Mouse (Mus musculus) MN1 (cell line): ENCODE measurements at regions not wholly inside any gene's neighbourhood (a gene's known extent, or its start where the extent isn't known, plus 50 kb on each side); places are given as distances from the start of the nearest gene placed in this dataset.

Experiments used
- DNase-seq: peaks from one replicate; pipeline ENCODE4 v3.0.0-alpha.2; 2016; ENCODE audit warnings: low spot score

- DNase-seq = peak; percentile 11
Measured at GRCm38 (mm10) chr6:81323690-81324089, 599.8 kb upstream of the Gcfc2 start.

DNA sequence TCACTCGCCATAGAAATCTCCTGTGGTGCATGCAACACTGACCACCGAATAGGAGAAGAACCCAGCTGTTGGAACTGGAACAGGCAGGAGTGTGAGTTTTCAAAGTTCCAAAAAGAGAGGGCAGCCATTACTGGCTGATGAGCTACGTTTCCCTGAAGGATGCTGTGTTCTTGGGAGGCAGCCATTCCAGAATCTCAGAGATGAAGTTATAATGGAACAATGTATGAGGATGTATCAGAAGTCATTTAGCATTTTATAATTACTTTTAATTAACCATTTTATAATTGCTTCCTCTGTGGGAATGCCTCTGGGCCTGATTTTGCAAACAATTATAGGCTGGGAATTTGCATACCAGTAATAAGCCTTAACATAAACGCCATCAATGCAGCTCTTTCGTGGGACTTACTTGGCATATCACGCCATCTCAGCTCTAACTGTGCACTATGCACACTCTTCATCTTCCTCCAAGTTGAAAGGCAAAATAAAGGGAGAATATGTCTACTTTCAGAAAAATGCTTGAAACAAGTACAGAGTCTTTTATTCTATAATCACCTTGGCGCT, 559.4 kb upstream of the Gcfc2 start:
- DNase-seq = no peak

GRCm38 (mm10) chr6:81388484-81388883, 535.0 kb upstream of the Gcfc2 start:
- DNase-seq = no peak

DNA sequence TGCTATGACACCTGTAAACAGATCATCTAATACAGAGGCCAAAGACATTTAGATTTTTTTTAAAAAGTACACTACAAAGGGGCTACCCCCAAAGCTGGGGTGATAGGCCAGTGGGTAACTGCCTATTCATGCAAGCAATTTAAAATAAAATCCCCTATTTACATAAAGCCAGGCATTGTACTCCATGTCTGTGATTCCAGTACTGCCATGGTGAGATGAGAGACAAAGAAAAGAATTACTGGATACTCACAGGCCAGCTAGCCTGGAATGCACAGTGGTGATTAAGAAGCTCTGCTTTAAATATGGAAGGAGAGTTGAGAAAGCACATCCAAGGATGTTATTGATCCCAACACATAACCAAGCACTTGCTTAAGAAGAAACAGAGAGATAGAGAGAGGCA, 520.3 kb upstream of the Gcfc2 start:
- no peak for DNase-seq

GRCm38 (mm10) chr6:81413611-81414010, 509.9 kb upstream of the Gcfc2 start:
- DNase-seq = no peak

DNA sequence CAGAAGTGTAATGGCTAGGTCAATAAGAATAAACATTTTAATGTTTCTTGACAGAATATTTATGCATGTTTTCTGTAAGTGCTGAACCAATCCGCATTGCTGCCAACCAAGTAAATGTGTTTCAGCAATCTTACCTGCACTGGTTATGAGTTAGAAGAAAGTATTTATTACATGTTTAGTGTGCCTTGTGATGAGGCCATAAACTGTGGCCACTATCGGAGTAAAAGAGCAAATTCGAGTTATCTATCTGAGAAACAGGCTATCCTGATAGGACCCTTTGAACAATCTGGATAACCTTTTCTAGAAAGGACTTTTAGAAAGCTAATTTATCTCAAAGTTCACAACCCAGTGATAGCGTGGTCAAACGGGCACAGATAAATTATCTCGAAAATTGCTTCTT, 488.7 kb upstream of the Gcfc2 start:
- DNase-seq = no peak

GRCm38 (mm10) chr6:81438951-81439722, 484.3 kb upstream of the Gcfc2 start:
- no peak for DNase-seq

DNA sequence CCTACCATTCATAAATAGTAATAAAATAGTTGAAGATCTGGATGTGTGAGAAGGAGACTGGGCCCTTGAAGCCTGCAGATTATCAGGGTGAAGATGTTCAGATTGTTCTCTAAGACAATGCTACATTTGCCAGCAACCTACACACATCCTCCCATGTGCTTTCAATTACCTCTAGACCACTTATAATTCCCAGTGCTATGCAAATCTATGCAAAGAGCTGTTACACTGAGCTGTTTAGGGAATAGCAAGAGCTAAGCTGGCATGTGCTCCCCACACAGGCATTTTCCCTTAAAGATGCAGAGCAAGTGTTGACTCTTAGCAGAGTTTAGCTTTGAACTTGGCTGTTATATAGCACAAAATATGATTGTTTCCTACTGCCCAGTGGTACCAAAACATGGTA, 482.1 kb upstream of the Gcfc2 start:
- DNase-seq = no peak

DNA sequence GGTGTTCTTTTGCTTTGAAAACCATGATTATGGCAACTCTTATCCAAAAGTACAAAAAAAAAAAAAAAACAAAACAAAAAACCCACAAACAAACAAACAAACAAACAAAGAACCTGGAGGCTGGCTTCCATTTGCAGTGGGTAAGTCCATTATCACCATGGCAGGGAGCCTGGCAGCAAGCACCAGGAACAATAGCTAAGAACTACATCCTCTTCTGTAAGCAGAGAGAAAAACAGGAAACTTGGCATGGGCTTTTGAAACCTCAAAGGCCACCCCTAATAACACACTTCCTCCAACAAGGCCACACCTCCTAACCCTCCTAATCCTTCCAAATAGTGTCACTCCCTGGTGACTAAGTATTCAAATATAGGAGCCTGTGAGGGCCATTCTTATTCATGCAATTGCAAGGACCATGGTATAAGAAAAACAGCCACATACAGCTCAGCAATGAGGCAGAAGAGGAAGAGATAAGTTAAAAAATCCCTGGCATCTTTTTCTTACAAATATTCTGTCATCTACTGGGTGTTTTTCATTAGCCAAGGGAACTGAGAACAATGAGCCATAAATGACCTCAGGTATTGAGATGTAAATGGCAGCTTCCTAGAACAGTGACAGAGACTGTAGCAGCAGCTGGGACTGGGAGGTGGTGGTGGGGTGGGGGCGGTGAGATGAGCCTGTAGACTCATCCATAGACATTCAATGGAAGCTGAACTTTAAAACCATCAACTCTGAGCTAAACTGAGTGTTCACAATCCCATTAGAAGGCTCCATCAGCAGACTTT, 477.3 kb upstream of the Gcfc2 start:
- DNase-seq = no peak

GRCm38 (mm10) chr6:81447701-81448100, 475.8 kb upstream of the Gcfc2 start:
- DNase-seq = no peak

DNA sequence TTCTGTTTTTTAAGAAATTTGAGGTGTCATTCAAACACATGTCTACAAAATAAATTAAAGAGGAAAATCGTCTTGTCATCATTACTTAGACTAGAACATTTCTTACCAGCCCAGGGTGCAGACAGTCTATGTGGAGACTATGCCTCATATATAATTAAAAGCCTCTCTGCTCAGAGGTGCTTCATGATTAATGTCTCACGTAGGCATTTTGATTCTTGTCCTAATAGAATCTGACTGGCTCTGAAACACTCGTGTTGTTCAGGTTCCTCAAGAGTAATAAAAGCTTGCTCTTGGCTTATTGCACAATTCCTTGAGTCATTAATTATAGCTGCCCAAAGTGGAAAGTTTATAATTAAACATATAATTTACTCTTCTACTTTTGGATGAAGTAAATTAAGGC, 475.1 kb upstream of the Gcfc2 start:
- no peak for DNase-seq

GRCm38 (mm10) chr6:81461095-81461494, 462.4 kb upstream of the Gcfc2 start:
- DNase-seq = no peak

DNA sequence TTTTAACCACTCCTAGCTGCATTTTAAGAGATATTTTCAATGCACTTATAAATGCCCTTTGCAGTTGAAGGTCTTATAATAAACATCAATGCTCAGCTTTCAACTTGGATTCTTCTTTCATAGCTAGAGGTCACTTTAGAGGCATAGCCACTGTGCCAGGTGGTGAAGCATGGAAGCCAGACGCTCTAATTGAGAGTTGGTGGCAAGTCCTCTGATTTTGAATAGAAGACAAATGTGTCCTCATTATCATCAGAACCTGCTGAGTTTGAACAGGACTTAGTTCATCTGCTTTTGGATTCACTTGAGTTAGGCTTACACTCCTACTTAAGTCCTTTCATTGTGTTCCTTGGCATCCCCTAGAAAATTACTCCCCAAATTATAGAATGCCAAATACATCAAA, 459.0 kb upstream of the Gcfc2 start:
- no peak for DNase-seq

DNA sequence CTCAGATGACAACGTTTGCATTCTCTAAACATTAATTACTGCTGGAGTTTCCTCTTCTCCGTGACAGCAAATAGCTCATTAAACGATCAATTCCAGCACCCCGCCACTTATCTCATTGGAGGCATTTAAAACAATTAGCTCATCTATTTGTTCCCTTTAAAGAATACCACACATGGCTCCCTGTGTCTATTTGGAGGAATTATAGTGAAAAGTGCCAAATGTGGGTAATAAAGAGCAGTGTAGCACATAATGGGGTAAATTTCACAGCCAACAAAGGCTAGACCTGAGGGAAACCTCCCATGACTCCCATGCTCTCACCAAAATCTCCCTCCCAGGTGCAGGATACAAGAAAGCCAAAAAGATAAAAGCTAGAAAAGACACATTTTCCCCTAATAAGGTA, 456.9 kb upstream of the Gcfc2 start:
- no peak for DNase-seq

GRCm38 (mm10) chr6:81471340-81471955, 452.0 kb upstream of the Gcfc2 start:
- DNase-seq = peak; percentile 41

DNA sequence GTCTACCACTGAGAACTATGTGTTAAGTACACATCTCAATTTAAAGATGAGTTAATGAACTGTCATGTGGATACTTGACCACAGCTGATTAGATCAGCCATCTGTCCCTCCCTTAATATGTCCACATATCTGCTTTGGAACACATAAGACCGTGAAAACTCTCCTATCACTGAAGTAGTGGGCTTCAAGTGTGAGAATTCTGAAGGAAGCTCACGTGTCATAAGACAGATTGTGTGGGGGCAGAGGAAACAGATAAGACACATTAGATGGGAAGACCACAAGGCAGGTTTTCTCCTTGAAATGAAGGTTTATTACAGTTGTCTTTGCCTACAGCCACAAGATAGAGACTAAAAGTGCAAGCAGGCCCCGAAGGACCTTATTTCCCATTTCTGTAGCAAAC, 451.0 kb upstream of the Gcfc2 start:
- peak; percentile 9 for DNase-seq

- DNase-seq = no peak
Measured at GRCm38 (mm10) chr6:81474786-81475185, 448.7 kb upstream of the Gcfc2 start.

DNA sequence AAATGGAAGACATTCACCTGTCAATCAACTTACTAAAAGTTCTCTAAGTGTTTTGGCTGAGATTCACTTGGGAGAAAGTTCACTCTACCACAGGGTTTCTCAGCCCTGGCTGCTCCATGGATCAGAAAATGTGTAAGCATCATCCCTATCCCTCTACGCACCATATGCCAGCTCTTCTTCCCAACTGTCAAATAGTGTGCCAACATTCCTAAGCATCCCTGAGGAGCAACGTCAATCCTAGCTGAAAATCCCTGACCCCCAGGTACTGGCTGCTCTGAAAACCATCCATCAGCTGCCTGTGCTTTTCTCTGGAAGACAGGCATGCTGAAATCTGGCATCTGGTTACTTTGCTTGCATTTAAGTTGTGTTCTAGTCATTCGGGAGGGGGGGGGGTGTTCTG, 436.5 kb upstream of the Gcfc2 start:
- no peak for DNase-seq

DNA sequence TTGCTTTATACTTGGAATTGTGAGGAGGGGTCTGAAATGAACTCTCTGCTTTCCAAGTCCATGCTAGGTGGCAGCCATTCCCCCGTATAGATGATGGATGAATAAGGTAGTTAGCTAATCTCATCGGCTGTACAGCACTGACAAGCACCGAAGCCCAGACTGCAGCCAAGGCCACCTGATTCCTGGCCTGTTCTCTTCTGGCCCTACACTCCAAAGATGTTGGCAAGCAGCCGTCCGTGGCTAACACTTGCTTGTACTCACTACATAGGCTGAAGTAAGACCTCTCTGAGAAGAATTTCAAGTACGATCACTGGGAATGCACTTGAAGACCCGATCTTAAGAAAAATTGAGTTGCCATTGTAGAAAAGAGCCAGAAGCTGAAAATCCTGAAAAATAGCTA, 427.2 kb upstream of the Gcfc2 start:
- no peak for DNase-seq

- no peak for DNase-seq
Measured at GRCm38 (mm10) chr6:81517185-81517584, 406.3 kb upstream of the Gcfc2 start.

GRCm38 (mm10) chr6:81562260-81562659, 361.2 kb upstream of the Gcfc2 start:
- no peak for DNase-seq

DNA sequence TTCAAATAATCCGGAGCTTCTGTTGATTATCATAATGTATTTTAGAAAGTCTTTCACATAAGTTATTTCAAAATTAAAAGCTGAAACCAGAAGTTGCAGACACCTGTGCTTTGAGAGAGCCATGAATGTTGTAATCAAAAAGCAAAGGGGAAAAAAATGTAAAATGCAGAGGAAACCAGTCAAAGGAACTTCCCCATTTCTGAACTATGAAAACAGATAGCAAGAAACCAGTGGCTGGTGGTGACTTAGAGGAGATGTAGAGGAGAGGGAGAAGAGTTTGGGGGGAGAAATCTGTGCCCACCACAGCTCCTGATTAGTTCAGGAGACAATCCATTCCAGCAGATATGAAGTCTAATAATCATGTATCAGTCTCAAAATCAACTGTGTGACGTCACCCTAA, 360.3 kb upstream of the Gcfc2 start:
- DNase-seq = no peak

DNA sequence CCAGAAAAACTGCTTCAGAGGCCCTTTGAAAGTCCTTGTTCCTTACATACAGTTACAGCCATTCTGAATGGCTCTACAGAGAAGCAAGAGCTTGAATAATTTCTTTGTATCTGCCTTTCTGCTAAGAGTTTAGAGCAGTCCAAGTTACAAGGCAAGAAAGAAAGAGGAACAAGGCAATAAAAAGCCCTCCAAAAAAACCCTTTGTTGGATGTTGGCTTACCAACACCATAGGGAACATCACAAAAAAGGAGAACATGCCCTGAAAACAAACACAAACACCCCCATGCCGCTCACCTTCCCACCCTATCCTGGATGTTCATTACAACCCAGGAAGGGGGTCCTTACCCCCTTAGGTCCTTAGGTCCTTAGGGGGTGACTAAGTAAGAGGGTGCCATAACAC, 359.2 kb upstream of the Gcfc2 start:
- no peak for DNase-seq
